Mouse (Mus musculus) MN1 (cell line): ENCODE results near the gene Ankrd33b.

Experiments used
- DNase-seq: peaks from one replicate; pipeline ENCODE4 v3.0.0-alpha.2; 2016; ENCODE audit warnings: low spot score

The Ankrd33b gene

DNA sequence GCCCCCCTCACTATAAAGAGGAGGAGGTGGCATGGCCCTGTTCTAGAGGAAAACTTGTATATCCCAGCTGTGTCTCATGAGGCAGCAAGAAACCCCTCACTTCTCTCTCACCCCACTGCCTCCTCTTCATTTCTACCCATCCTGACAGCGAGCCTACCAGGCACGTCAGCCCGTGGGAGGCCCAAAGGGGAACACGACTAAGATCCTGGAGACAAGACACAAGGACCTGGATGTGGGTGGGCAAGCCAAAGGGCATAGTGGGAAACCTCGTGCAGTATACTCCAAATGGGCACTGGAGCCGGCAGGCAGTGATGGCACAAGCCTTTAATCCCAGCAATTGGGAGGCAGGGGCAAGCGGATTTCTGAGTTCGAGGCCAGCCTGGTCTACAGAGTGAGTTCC is 1.0 kb upstream of the Ankrd33b start:
- DNase-seq, result no peak

GRCm38 (mm10) chr15:31366596-31367480 is 688 bp downstream of the Ankrd33b start:
- DNase-seq, result no peak

DNA sequence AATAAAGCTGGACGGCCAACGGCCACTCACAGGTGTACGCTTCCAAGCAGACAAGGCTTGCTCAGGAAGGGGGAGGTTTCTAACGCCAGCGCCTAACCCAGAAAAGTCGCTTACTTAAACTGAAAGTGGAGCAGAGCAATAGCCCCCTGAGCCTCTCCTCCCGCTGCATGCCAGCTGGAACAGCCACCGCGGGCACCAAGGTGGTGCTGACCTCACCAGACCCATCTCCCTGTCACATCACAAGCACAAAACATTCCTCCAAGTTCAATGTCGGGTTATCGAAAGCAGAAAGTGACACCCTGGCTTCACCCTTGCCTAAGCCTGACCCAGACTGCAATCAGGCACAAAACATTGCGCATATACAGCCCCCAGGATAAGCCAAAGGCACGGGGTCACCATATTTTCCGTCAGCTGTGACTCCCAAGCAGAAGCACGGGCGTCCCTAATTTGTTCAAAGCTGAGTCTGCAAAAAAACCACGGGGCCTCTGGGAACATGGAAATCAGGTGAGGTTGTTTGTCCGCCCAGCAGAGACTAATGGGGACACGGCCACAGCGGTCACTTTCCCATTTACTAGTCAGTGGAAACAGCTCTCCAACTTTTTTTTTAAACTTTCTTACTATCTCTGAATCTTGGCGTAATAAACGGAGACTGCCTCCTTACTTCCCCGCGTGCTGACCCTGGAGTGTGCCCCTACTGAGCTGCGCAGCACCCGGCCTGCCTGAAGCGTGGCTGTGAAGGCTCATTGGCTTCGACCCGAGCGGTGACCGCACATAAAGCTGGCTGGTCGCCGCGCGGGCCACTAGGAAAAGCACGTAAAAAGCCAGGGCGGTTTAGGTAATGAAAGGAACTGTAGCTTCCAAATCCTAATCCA is 1.6 kb downstream of the Ankrd33b start:
- no peak for DNase-seq

DNA sequence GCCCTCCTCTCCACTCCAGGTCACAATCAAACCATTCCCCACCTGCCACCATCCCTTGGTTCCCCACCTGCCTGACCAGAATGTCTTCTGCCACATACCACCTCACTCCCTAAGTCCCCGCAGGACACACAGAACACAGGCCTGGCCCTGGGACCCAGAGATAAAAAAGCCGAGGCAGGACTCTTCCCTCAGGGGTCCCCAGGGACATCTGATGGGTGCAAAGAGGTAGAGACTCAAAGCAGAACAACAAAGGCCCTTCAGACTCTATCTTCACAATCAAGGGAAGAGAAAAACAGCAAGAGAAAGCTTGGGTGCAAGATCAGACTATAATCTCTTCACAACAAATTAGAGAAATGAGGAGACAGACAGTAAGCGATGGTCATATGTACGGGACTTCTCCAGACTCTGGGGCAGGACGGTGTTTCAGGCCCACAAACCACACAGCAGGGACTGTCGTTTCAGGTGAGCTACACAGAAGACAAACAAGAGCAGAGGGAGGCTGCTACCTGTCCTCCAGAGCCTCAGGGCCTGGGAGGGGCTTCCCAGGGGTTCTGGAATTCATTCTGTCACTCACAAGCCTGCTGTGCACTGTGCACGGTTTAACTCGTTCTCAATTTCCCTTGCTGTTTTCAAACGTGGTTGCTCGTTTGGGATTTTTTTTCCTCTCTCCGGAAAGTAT is 2.3 kb downstream of the Ankrd33b start:
- no peak for DNase-seq

DNA sequence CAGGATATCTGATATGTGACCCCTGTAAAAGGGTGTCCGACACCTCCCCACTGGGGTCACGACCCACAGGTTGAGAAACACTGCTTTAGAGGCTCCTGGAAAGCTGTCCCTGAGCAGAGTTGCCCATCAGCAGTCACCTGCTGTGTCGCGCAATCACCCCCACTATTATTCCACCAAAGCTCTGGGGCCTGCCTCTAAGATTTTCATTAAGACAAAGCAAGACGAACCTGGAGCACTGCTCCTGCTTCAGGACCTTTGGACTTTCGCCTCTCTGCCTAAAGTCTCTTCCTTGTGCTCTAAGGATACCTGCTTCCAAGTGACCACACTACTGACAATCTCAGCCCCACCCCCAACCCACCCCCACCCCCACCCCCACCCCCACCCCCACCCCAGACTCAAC is 3.1 kb downstream of the Ankrd33b start:
- DNase-seq, result no peak

DNA sequence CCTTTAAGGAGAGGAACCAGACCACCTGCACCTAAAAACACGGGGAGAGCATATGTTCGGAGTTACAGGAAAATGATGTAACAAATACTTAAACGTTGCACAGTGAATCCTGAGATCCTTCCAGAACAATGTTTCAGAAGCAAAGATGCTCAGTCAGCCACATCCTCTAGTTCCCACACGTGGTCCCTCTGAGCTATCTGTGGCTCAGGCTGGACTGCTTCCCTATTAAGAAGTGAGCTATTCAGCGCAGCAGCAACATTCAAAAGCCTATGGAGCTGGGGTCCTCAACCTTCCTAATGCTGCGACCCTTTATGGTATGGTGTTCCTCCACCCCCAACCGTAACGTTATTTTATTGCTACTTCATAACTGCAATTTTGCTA is 3.6 kb downstream of the Ankrd33b start:
- no peak for DNase-seq

- no peak for DNase-seq
Observed at GRCm38 (mm10) chr15:31363241-31363980, 4.1 kb downstream of the Ankrd33b start.

DNA sequence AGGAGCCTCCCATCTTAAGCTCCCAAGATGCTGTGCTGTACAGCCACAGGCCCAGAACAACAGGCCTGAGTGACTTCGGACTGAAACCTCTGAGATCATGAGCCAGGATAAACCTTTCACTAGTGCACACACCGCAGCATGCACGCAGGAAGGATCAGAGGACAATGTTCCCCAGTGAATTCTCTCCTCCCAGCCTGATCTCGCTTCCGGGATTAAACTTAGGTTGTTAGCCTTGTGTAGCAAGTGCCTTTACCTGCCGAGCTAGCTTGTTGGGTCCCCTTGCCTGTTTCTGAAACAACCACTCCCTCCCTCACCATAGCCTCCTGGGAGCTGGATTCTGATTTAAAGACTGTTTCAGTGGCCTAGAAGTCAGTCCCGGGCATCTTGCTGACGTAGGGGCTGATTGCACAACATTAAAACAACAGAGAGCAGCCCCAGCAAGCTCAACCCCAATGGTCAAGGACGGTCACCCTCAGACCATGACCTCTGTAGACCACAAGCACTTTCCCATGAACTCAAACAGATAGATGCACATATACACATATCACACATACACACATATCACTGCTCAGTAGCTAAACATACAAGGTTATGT is 6.2 kb downstream of the Ankrd33b start:
- DNase-seq, result no peak

- DNase-seq, result no peak
Observed at GRCm38 (mm10) chr15:31360593-31360992, 6.9 kb downstream of the Ankrd33b start.

- no peak for DNase-seq
Observed at GRCm38 (mm10) chr15:31359805-31360204, 7.7 kb downstream of the Ankrd33b start.

GRCm38 (mm10) chr15:31352494-31353279 is 14.8 kb downstream of the Ankrd33b start:
- no peak for DNase-seq

DNA sequence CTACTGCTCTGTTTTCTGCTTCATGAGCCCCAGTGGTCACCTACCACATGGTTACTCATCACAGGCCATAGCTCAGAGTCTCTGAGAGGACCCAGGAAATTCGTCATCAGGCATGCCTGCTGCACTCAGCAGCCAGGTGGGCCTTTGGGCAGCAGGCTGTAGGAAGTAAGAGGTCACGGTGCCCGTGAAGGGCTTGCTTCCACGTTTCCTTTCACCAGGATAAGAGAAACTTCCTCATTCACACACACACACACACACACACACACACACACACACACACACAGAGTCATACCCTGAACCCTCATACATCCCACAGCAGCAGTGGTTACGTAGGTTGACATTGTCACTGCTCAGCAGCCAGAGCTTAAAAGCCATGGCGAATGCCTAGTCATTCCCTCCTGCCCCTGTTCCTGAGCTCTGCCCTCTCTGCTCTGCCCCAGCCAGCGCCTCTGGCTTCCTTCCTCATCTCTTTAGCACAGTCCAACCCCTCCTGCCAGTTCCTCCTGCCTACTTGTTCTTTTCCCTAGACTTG is 17.6 kb downstream of the Ankrd33b start:
- DNase-seq, result no peak

DNA sequence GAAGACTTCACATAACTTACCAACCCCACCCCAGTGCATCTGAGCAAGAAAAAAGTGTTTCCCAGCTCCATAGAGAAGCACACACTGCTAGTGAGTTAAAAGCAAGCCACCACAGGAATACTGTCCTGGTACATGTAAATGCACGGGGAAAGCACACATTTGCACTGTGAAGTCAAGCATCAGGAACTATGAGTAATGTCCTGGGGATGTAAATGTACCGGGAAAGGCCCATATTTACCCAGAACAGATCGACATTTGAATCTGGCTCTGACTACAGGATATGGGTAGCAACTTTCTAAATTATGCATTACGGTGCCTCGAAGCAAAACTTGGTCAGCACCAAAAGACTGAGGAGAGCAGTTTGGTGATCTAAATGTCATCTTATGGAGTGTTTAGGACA is 18.5 kb downstream of the Ankrd33b start:
- no peak for DNase-seq

- no peak for DNase-seq
Observed at GRCm38 (mm10) chr15:31348241-31348640, 19.3 kb downstream of the Ankrd33b start.

- DNase-seq, result no peak
Observed at GRCm38 (mm10) chr15:31346508-31346907, 21.0 kb downstream of the Ankrd33b start.

DNA sequence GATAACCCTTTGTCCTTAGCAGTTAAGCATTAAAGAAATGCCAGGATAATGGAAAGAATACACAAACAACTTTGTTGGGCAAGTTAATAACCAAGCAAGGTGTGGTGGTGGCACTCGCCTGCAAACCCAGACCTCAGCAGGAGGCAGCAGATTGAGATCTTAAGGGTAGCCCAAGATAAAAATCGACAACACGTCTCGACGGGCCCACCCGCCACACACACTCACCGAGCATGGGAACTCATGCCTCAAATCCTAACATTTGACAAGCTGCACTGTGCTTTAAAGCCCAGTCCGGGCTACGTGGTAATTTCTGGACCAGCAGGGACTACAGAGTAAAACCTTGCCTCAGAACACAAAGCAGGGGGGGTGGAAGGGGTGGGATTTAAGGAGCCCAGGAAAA is 22.2 kb downstream of the Ankrd33b start:
- DNase-seq, result no peak

DNA sequence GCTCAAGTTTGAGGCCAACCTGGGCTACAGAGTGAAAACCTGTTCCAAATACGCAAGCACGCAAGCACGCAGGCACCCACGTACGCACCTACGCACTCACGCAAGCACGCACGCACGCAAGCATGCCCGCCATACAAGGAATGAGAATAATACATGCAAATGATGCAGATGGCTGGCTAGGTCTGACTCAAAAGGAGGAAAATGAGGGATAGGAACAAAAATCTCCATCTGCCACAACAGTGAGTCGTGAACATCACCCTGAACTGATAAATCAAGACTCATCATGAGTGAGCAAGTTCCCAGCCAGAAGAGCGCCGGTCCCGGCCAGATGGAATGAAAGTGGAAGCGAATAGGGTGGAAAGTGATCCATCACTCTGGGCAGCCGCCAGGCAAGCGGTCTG is 22.7 kb downstream of the Ankrd33b start:
- DNase-seq, result no peak

DNA sequence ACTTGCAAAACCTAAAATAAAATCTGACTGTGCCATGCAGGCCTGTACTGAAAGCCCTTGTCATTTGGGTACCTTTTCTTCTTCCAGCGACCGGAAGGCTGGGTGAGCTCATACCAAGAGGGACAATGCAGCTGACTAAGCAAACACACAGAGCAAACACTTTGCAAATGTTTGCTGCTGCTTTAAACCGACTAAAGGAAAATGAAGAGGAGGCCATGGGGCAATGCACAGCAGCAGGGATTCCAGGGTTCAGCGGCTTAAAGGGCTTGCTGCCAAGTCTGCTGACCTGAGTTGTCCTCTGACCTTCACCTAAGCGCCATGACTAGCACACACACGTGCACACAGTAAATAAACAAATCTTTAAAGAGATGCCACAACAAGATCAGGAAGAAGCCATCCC is 23.9 kb downstream of the Ankrd33b start:
- no peak for DNase-seq

GRCm38 (mm10) chr15:31342496-31342901 is 25.0 kb downstream of the Ankrd33b start:
- no peak for DNase-seq

DNA sequence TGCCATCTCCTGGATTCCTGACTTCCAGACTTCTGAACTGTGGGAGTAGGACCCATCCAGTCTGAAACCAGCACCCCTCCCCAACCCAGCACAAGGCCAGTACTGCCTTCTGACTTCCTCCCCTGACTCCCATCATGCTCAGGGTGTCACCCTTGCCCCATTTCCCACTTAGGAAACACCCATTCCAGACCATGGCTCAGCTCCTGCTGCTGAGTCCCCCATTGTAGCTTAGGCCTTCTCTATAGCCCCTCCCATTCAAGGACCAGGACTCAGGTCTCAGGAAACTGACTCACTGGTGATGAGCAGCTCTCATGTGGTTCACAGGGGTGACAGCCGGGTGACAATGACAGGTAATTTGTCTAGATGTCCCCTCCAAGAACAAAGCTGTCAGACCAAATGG is 25.5 kb downstream of the Ankrd33b start:
- no peak for DNase-seq
